Mouse (Mus musculus) liver, embryonic 16.5 days (tissue): ENCODE results near the gene Tmtc1. TPM values are rescaled to one million over a fixed set of nuclear protein-coding genes. Genes with fewer than 3 reads are reported as not detected.

Experiments
- ATAC-seq: fragments of 200-750 bp; cut with Nextera tagmentation; 2 replicates; pipeline ENCODE4 v1.8.0; 2017; ENCODE audit warnings: low read depth, mild to moderate bottlenecking, moderate number of reproducible peaks, moderate library complexity
- H3K27ac ChIP-seq: fragments of 300-500 bp; sonication (generic); 2 replicates; pipeline ENCODE4 v1.5.1; 2014; ENCODE audit warnings: mild to moderate bottlenecking, low read length
- H3K27me3 ChIP-seq: fragments of 300-500 bp; sonication (generic); 2 replicates; pipeline ENCODE4 v1.6.1; 2014; ENCODE audit warnings: low read depth, low read length, mixed read lengths; ENCODE audit not compliant: control insufficient read depth, insufficient read depth
- H3K36me3 ChIP-seq: fragments of 300-500 bp; sonication (generic); 2 replicates; pipeline ENCODE4 v1.6.1; 2014; ENCODE audit warnings: mild to moderate bottlenecking; ENCODE audit not compliant: control insufficient read depth, insufficient read depth
- H3K4me1 ChIP-seq: fragments of 300-500 bp; sonication (generic); 2 replicates; pipeline ENCODE4 v1.6.1; 2014; ENCODE audit warnings: low read depth, low read length, mixed read lengths; ENCODE audit not compliant: control insufficient read depth
- H3K4me2 ChIP-seq: fragments of 300-500 bp; sonication (generic); 2 replicates; pipeline ENCODE4 v1.6.1; 2014; ENCODE audit warnings: low read depth, low read length, mixed read lengths
- H3K4me3 ChIP-seq: fragments of 300-500 bp; sonication (generic); 2 replicates; pipeline ENCODE4 v1.5.1; 2014; ENCODE audit warnings: low read depth, mild to moderate bottlenecking, low read length
- H3K9ac ChIP-seq: fragments of 300-500 bp; sonication (generic); 2 replicates; pipeline ENCODE4 v1.6.1; 2014; ENCODE audit warnings: low read depth, low read length
- H3K9me3 ChIP-seq: fragments of 300-500 bp; sonication (generic); replicated peaks from 2 replicates; pipeline ENCODE4 v1.6.1; 2016; ENCODE audit warnings: low read length; ENCODE audit not compliant: control insufficient read depth
- WGBS: fragments of 180-500 bp; shearing (Covaris S2); extraction: QIAGEN DNeasy Blood & Tissue Kit; methylation state at CpG from one replicate; pipeline ENCODE4 v1.1.7; 2014; ENCODE audit not compliant: insufficient replicate concordance; 5-methylcytosine and 5-hydroxymethylcytosine counted together
- polyA plus RNA-seq: library from polyadenylated mRNA; unstranded; fragments of >200 nt; fragmentation: Nextera tagmentation; extraction: Ambion mirVana; gene quantifications from 2 replicates; pipeline ENCODE4 v1.2.1, GENCODE M21; 2015

The Tmtc1 gene
- polyA plus RNA-seq, 1 experiment from 2014 or later, result 0.06 TPM

GRCm38 (mm10) chr6:148371223-148371622 is 73.0 kb downstream of the Tmtc1 start:
- no peak overlapping the region for H3K4me3 ChIP-seq
- ATAC-seq, result no peak
- no peak overlapping the region for H3K4me2 ChIP-seq
- H3K9me3 ChIP-seq, result no peaks in the 10 kb centered on the region
- no peak overlapping the region for H3K9ac ChIP-seq
- no peak overlapping the region for H3K27ac ChIP-seq
- H3K4me1 ChIP-seq, result no peaks in the 10 kb centered on the region
- no peaks in the 10 kb centered on the region for H3K27me3 ChIP-seq
- no peaks in the 10 kb centered on the region for H3K36me3 ChIP-seq

- Histone ChIP-seq H3K27ac (no peak overlapping the region), H3K27me3 (no peaks in the 10 kb centered on the region), H3K9ac (no peak overlapping the region), H3K36me3 (no peaks in the 10 kb centered on the region), H3K4me2 (no peak overlapping the region), H3K4me1 (no peaks in the 10 kb centered on the region), H3K9me3 (no peaks in the 10 kb centered on the region), H3K4me3 (no peak overlapping the region)
- 43% methylated on average over 4 of the region's 4 CpGs for WGBS
- ATAC-seq, result no peak
Observed at GRCm38 (mm10) chr6:148367094-148367539, 77.1 kb downstream of the Tmtc1 start.

GRCm38 (mm10) chr6:148366629-148367028 is 77.6 kb downstream of the Tmtc1 start:
- Histone ChIP-seq H3K9me3 (no peaks in the 10 kb centered on the region), H3K9ac (no peak overlapping the region), H3K27me3 (no peaks in the 10 kb centered on the region), H3K4me3 (no peak overlapping the region), H3K27ac (no peak overlapping the region), H3K4me1 (no peaks in the 10 kb centered on the region), H3K4me2 (no peak overlapping the region), H3K36me3 (no peaks in the 10 kb centered on the region)
- WGBS, result 83% methylated on average over 1 of the region's 1 CpGs
- no peak for ATAC-seq

GRCm38 (mm10) chr6:148363162-148363561 is 81.0 kb downstream of the Tmtc1 start:
- Histone ChIP-seq H3K9ac (no peak overlapping the region), H3K27ac (no peak overlapping the region), H3K27me3 (no peaks in the 10 kb centered on the region), H3K4me2 (no peak overlapping the region), H3K4me3 (no peak overlapping the region), H3K9me3 (no peaks in the 10 kb centered on the region), H3K36me3 (no peaks in the 10 kb centered on the region), H3K4me1 (no peaks in the 10 kb centered on the region)
- ATAC-seq, result no peak
- 57% methylated on average over 1 of the region's 1 CpGs for WGBS

- no peaks in the 10 kb centered on the region for H3K4me1 ChIP-seq
- H3K27ac ChIP-seq, result no peak overlapping the region
- no peak overlapping the region for H3K4me2 ChIP-seq
- no peak overlapping the region for H3K9ac ChIP-seq
- WGBS, result 53% methylated on average over 3 of the region's 3 CpGs
- H3K9me3 ChIP-seq, result no peaks in the 10 kb centered on the region
- no peak overlapping the region for H3K4me3 ChIP-seq
- no peaks in the 10 kb centered on the region for H3K36me3 ChIP-seq
- ATAC-seq, result no peak
- no peaks in the 10 kb centered on the region for H3K27me3 ChIP-seq
Observed at GRCm38 (mm10) chr6:148362475-148362874, 81.7 kb downstream of the Tmtc1 start.

- whole genome bisulfite sequencing, result 78% methylated on average over 7 of the region's 7 CpGs
- Histone ChIP-seq H3K4me3 (no peak overlapping the region), H3K27ac (no peak overlapping the region), H3K36me3 (no peaks in the 10 kb centered on the region), H3K4me2 (no peak overlapping the region), H3K4me1 (peaks cover 2% of the 10 kb centered on the region; the same call in 1 of the 2 replicates), H3K27me3 (no peaks in the 10 kb centered on the region), H3K9ac (no peak overlapping the region), H3K9me3 (no peaks in the 10 kb centered on the region)
- ATAC-seq, result no peak
Observed at GRCm38 (mm10) chr6:148359348-148359905, 84.8 kb downstream of the Tmtc1 start.

- 57% methylated on average over 8 of the region's 12 CpGs for WGBS
- no peak for ATAC-seq
Observed at GRCm38 (mm10) chr6:148358580-148359246, 85.5 kb downstream of the Tmtc1 start.

GRCm38 (mm10) chr6:148356141-148356540 is 88.0 kb downstream of the Tmtc1 start:
- H3K4me3 ChIP-seq, result no peak overlapping the region
- no peaks in the 10 kb centered on the region for H3K36me3 ChIP-seq
- no peaks in the 10 kb centered on the region for H3K27me3 ChIP-seq
- peaks cover 2% of the 10 kb centered on the region; the same call in 1 of the 2 replicates for H3K4me1 ChIP-seq
- H3K27ac ChIP-seq, result no peak overlapping the region
- H3K9me3 ChIP-seq, result no peaks in the 10 kb centered on the region
- no peak overlapping the region for H3K9ac ChIP-seq
- no peak overlapping the region for H3K4me2 ChIP-seq
- no peak for ATAC-seq

More at GRCm38 (mm10) chr6:148358580-148359246, 85.5 kb downstream of the Tmtc1 start:
- H3K36me3 ChIP-seq, result no peaks in the 10 kb centered on the region
- peaks cover 2% of the 10 kb centered on the region; the same call in 1 of the 2 replicates for H3K4me1 ChIP-seq
- H3K4me3 ChIP-seq, result no peak overlapping the region
- no peak overlapping the region for H3K4me2 ChIP-seq
- no peaks in the 10 kb centered on the region for H3K9me3 ChIP-seq
- H3K27me3 ChIP-seq, result no peaks in the 10 kb centered on the region
- no peak overlapping the region for H3K9ac ChIP-seq
- no peak overlapping the region for H3K27ac ChIP-seq
